Mouse (Mus musculus) 3T3-L1 (cell line): Measurements from ENCODE around the gene Cadm1.

Experiments
- DNase-seq: peaks from one replicate; pipeline ENCODE4 v3.0.0-alpha.2; 2015; ENCODE audit warnings: low read depth, low spot score

Cadm1 gene

GRCm38 (mm10) chr9:47529602-47530450, at the start of gene Cadm1:
Gene Cadm1, plus strand, starts transcription at chr9:47530173.
- DNase-seq = no peak

DNA sequence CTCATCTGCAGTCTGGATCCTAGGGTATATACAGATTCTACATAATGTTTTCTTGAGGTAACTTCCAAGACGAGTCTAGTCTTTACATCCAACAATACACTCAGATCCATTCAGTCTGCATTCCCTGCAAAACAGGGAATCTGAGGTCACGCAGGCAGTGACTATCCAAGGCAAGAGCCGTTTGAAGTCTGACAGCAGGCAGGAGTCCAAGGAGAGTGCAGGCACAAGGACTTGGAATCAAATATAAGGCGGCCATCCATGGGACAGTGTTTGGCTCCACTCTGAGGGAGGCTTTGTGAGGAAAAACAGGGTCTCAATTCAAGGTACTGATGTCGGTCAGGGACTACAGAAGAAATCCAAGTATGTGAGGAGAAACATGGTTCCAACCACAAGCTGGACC, 45.5 kb upstream of the Cadm1 start:
- DNase-seq = no peak

GRCm38 (mm10) chr9:47485186-47485585, 44.8 kb upstream of the Cadm1 start:
- no peak for DNase-seq

DNA sequence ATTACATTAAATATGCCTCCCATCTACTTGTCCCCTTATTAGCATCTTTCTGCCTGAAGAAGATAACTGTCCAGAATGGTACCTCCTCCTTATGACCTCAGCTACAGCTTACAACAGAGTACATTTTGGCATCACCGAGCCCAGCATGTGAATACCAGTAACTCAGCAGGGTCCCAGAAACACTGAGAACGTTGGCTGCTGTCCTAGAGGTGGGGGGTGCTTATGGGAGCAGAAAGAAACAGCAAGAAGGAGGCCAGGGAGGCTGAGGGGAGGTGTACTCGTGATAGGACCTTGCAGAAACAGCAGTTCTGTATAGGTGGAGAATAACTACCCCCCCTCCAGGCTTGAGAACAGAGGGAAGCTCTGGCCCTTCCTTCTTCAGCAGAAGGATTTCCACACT, 30.2 kb upstream of the Cadm1 start:
- DNase-seq = no peak

- no peak for DNase-seq
Observed at GRCm38 (mm10) chr9:47505956-47506355, 24.0 kb upstream of the Cadm1 start.

DNA sequence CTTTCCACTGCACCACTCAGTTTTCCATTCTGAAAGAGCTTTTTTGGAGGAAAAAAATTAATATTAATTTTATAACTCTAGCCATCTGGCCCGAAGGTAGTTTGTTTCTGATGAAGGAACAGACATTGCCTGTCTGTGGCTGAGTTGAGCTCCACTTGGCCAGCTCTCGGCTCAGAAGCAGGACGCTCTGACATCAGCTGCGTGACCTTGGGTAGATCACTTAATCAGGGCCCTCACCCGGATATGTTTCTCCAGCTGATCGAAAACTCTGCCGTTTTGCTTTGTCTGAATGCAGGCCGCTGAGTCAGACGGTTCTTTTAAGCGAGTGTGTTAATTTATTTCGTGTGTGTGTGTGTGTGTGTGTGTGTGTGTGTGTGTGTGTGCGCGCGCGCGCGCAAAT, 23.1 kb upstream of the Cadm1 start:
- DNase-seq = no peak

DNA sequence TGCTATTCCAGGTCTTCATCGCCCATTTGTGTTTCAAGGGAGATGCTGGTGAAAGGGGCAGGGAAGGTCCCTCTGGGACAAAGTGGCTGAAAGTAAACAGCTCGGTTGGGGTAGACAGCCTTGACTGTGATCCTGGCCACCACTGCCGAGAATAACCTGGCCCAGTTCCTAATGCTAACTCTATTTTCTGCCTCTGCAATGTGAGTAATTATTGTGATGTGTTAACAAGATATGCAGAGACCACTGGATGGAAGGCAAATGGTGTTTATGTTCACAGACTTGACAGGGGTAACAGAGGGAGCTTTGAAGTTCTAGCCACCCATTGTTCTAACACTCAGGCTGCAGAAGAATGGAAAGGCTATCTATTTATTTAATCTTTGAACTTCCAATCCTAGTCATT, 21.9 kb upstream of the Cadm1 start:
- DNase-seq = no peak

- DNase-seq = no peak
Observed at GRCm38 (mm10) chr9:47512521-47512920, 17.5 kb upstream of the Cadm1 start.

DNA sequence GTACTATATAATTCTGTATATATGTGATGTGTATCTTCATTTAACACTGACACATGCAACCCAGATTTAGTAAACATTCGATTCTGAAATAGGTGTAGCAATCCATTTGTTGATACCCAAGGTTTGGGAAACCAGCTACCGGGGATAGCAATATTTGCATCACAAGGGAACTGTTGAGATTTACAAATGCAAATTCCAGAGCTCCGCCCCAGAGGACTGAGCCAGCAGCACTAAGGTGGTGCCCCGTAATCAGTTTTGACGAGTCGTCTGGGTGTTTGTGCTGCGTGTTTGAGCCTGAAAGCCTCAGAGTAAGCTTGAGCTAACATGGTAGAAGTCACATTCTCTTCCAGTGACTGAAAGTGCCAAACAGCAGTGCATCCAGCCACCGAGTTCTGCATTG, 15.7 kb upstream of the Cadm1 start:
- DNase-seq = no peak

DNA sequence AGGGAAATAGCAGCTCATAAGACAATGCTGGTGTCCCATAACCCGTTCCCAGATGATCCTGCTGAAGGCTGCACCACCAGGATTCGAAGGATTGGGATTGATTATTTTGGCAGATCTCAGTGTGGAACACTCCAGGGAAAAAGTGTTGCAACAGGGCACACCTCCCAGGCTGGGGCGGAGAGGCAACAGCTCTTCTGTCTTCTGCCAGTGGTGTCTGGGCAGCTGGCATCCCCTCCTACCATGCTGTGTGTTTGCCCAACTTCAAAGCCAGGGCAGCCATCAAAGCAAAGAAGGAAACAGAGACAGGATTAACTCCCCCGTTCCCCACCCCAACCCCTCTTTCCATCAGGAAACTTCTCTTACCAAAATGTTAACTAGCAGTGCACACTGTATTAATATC, 13.7 kb upstream of the Cadm1 start:
- DNase-seq = no peak

- no peak for DNase-seq
Observed at GRCm38 (mm10) chr9:47527290-47527689, 2.7 kb upstream of the Cadm1 start.

- DNase-seq = no peak
Observed at GRCm38 (mm10) chr9:47527741-47528140, 2.2 kb upstream of the Cadm1 start.

DNA sequence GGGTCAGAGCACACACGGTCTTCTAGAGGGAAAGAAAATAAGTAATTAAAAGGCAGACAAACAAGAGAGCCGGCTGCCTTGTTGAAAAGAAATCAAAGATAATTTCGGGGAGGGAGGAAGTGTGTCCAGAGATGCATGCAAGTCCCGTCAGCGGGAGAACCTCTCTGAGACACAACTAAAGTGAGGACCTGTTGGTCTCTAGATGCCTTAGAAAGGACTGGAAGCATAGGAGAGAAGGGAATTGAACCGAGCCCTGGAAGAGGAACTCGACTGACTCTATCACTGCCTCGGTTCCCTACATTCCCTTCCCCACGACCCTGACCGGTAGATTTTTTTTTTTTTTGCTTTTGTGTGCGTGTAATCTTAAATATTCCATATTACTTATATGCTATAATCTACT, 791 bp upstream of the Cadm1 start:
- no peak for DNase-seq

- no peak for DNase-seq
Observed at GRCm38 (mm10) chr9:47530544-47530921, 560 bp downstream of the Cadm1 start.

- no peak for DNase-seq
Observed at GRCm38 (mm10) chr9:47530922-47531850, 1.2 kb downstream of the Cadm1 start.

DNA sequence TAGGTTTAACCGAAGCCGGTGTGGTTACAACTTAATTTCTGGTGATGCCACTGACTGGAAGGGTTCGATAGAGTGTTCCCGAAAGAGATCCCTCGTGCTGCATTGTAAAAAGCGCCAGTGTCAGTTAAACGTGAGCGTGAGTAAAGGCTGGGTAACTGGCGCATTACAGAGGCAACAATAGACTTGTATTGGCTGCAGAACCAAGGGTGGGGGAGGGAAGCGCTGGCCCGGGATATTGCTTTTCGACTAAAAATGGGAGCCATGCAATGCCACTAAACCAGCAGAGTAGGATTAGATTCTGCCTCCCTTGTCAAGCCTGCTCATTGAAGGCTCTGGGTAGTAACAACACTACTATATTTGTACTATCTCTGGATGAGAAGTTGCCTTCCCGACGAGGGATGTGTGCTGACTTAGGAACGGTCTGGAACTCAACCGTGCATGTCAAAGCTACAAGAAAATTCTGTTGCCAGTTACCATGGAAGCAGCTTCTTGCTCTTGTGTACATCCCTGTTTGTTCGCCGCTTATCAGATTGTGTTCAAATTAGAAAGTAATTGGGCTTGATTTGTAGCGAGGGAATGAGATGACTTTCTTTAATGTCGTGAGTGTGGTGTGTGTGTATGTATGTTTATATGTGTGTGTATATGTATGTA, 2.4 kb downstream of the Cadm1 start:
- no peak for DNase-seq

DNA sequence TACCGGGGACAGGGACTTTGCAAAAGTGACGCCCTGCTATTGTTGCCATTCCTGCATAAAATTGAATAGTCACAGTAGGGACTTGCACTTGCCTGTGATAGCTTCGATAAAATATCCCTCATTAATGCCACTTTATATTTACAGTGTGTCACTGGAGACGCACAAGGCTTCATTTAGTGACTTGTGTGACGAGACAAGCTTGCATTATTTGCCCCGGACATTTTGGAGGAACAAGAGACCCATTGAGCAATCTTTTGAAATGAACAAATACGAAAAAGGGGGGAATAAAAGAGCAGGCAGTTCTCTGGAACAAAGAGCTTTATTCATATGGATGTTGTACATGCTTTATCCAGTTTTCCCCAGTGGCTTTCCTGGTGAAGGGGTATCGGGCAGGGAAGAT, 3.5 kb downstream of the Cadm1 start:
- no peak for DNase-seq

GRCm38 (mm10) chr9:47534573-47535475, 4.9 kb downstream of the Cadm1 start:
- no peak for DNase-seq

GRCm38 (mm10) chr9:47545245-47545644, 15.3 kb downstream of the Cadm1 start:
- peak; percentile 4 for DNase-seq

- no peak for DNase-seq
Observed at GRCm38 (mm10) chr9:47545667-47546066, 15.7 kb downstream of the Cadm1 start.

- no peak for DNase-seq
Observed at GRCm38 (mm10) chr9:47548402-47548801, 18.4 kb downstream of the Cadm1 start.
